Mouse (Mus musculus): ENCODE data around the gene Dse. TPM values are rescaled to one million over a fixed set of nuclear protein-coding genes. Genes with fewer than 3 reads are reported as not detected.

Dse gene
- polyA plus RNA-seq, 1 experiment from 2014 or later: 16.5 TPM

DNA sequence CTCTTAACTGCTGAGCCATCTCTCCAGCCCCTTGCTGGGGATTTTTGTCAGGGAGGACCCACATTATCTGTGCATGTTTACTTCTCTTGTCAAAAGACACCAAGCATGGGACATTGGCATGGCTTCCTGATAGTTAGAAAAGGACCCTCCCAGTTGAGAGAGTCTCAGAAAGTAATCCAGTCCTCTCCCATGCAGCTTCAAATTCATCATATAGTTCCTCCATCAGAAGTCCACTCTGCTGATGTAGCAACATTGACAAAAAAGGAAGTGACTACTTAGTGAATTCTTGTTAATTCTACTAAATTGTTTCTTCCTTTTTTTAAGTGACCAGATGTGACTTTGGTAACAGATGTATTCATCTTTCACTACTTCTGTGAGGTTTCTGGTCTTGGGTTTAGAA lies 2.4 kb upstream of the Dse start:
- Histone ChIP-seq H3K4me1 (replicated peaks; ENCODE audit: control insufficient read depth, insufficient read depth, low read length) (no peaks in the 10 kb centered on the region), H3K4me3 (ENCODE audit: low read depth, low read length) (no peak overlapping the region), H3K36me3 (ENCODE audit: control insufficient read depth, insufficient read depth, low read length) (no peaks in the 10 kb centered on the region), H3K9ac (ENCODE audit: low read length) (no peak overlapping the region), H3K27ac (ENCODE audit: low read depth, low read length) (no peak overlapping the region), H3K9me3 (ENCODE audit: control insufficient read depth, low read length) (no peaks in the 10 kb centered on the region), H3K4me2 (ENCODE audit: low read depth, low read length, severe bottlenecking) (no peak overlapping the region), H3K27me3 (ENCODE audit: control insufficient read depth, insufficient read depth, low read length) (no peaks in the 10 kb centered on the region)
- ATAC-seq (replicated peaks; ENCODE audit: low FRiP score): no peak
- DNase-seq (ENCODE audit: low spot score): no peak

DNA sequence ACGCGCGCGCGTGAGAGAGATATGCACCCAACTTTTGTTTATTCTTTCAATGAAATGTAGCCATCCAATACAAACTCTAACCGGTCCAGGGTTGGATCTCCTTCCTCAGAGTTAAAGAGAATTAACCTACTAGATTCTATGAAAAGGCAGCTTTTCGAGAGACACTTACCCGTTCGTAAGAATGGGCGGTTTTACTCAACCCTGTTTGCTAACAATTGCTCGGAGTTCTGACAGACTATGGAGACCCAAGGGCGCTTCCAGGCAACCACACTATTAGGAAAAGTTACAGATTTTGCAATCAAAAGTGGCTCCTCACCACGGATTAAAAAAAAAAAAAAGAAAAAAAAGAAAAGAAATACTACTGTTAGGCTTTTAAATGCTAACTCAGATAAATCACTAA lies 516 bp upstream of the Dse start:
- H3K9ac ChIP-seq (ENCODE audit: low read length): peak overlapping the region; percentile 86; the same call in 1 of the 2 replicates
- H3K4me1 ChIP-seq (replicated peaks; ENCODE audit: control insufficient read depth, insufficient read depth, low read length): no peaks in the 10 kb centered on the region
- WGBS: 3% methylated on average over 13 of the region's 13 CpGs

DNA sequence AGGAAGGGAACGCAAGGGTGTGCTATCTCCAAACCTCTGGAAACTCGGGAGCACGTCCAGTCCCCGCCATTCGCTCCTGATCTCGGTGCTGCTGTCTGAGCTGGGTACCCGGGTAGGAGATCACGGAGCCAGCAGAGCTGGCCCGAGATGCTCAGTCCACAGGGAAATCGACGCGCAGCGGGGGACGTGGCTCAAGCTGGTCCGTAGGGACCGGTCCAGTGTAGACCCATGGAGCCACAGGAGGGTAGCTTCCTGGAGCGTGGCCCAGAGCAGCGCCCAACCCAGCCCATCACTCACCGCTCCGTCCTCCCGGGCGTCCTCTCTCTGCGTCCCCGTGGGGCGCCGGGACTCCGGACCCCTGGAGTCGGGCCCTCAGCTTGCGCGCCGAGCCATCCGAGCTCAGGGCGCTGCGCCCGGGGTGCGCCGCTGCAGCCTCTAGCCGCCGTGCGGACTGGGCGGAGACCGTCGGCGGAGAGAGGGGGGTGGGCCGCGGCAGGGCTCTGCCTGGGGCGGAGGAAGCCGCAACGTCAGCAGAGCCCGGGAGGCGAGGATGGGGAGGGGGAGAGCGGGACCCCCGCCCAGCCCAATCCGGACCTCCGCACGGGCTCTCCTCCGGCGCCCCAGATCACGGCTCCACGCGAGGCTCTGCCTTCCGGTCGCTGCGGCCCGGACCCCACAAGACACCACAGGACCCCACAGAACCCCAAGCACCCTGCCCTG lies 572 bp downstream of the Dse start:
- 0% methylated on average over 64 of the region's 65 CpGs for WGBS
- Histone ChIP-seq H3K9me3 (ENCODE audit: control insufficient read depth, low read length) (no peaks in the 10 kb centered on the region), H3K4me1 (replicated peaks; ENCODE audit: control insufficient read depth, insufficient read depth, low read length) (no peaks in the 10 kb centered on the region), H3K27me3 (ENCODE audit: control insufficient read depth, insufficient read depth, low read length) (no peaks in the 10 kb centered on the region), H3K4me2 (ENCODE audit: low read depth, low read length, severe bottlenecking) (peak overlapping the region; percentile 74), H3K9ac (ENCODE audit: low read length) (peak overlapping the region; percentile 86), H3K27ac (ENCODE audit: low read depth, low read length) (peak overlapping the region; percentile 62), H3K4me3 (ENCODE audit: low read depth, low read length) (peak overlapping the region; percentile 80), H3K36me3 (ENCODE audit: control insufficient read depth, insufficient read depth, low read length) (no peaks in the 10 kb centered on the region)
- DNase-seq (ENCODE audit: low spot score) (peak; percentile 89), ATAC-seq (replicated peaks; ENCODE audit: low FRiP score) (peak; percentile 96)

More for the DNA sequence above, 516 bp upstream of the Dse start:
- Histone ChIP-seq H3K36me3 (ENCODE audit: control insufficient read depth, insufficient read depth, low read length) (no peaks in the 10 kb centered on the region), H3K27ac (ENCODE audit: low read depth, low read length) (no peak overlapping the region), H3K4me2 (ENCODE audit: low read depth, low read length, severe bottlenecking) (peak overlapping the region; percentile 74), H3K9me3 (ENCODE audit: control insufficient read depth, low read length) (no peaks in the 10 kb centered on the region), H3K27me3 (ENCODE audit: control insufficient read depth, insufficient read depth, low read length) (no peaks in the 10 kb centered on the region), H3K4me3 (ENCODE audit: low read depth, low read length) (peak overlapping the region; percentile 80)
- ATAC-seq (replicated peaks; ENCODE audit: low FRiP score) (no peak), DNase-seq (ENCODE audit: low spot score) (peak; percentile 54)

DNA sequence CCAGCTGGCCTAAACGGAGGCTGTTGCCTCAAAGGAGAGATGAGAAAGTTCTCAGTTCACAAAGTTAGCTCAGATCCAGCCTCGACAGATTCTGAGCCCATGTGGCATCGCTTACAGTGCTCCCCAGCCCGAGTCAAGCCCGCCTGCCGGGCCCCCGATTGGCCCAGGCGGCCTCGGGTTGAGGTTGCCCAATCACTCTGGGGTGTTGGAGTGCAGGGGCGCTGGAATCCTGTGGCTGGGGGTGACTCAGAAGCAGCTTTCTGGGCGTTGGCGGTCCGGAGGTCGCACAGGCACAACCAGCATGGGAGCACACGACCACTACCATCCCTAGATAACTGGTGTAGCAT lies 1.1 kb downstream of the Dse start:
- 2% methylated on average over 15 of the region's 15 CpGs for WGBS
- Histone ChIP-seq H3K36me3 (ENCODE audit: control insufficient read depth, insufficient read depth, low read length) (no peaks in the 10 kb centered on the region), H3K4me3 (ENCODE audit: low read depth, low read length) (peak overlapping the region; percentile 80), H3K27ac (ENCODE audit: low read depth, low read length) (no peak overlapping the region), H3K4me1 (replicated peaks; ENCODE audit: control insufficient read depth, insufficient read depth, low read length) (no peaks in the 10 kb centered on the region), H3K4me2 (ENCODE audit: low read depth, low read length, severe bottlenecking) (peak overlapping the region; percentile 74), H3K9me3 (ENCODE audit: control insufficient read depth, low read length) (no peaks in the 10 kb centered on the region), H3K27me3 (ENCODE audit: control insufficient read depth, insufficient read depth, low read length) (no peaks in the 10 kb centered on the region), H3K9ac (ENCODE audit: low read length) (peak overlapping the region; percentile 86)
- DNase-seq (ENCODE audit: low spot score) (no peak), ATAC-seq (replicated peaks; ENCODE audit: low FRiP score) (no peak; the same call in 1 of the 2 replicates)

DNA sequence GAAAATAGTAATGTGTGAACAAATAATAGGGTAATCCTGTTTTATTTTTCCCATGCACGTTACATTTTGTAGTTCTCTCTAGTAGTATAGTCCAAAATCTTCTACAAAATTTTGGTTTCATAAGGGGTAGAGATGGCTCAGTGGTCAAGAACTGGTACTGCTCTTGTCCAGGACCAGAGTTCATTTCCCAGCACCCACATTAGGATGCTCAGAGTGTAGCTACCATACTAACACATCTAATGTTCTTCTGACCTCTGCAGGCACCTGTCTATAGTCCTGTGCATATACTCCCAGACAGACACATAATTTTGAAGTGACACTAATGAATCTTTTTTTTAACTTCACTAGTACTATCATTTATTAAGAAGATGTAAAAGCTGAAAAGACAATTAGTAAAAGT lies 1.7 kb downstream of the Dse start:
- Histone ChIP-seq H3K9ac (ENCODE audit: low read length) (no peak overlapping the region), H3K4me2 (ENCODE audit: low read depth, low read length, severe bottlenecking) (no peak overlapping the region), H3K4me1 (replicated peaks; ENCODE audit: control insufficient read depth, insufficient read depth, low read length) (no peaks in the 10 kb centered on the region), H3K27me3 (ENCODE audit: control insufficient read depth, insufficient read depth, low read length) (no peaks in the 10 kb centered on the region), H3K9me3 (ENCODE audit: control insufficient read depth, low read length) (no peaks in the 10 kb centered on the region), H3K36me3 (ENCODE audit: control insufficient read depth, insufficient read depth, low read length) (no peaks in the 10 kb centered on the region), H3K4me3 (ENCODE audit: low read depth, low read length) (no peak overlapping the region), H3K27ac (ENCODE audit: low read depth, low read length) (no peak overlapping the region)
- no peak for DNase-seq (ENCODE audit: low spot score)
- ATAC-seq (replicated peaks; ENCODE audit: low FRiP score): no peak
- 89% methylated on average over 1 of the region's 1 CpGs for WGBS

DNA sequence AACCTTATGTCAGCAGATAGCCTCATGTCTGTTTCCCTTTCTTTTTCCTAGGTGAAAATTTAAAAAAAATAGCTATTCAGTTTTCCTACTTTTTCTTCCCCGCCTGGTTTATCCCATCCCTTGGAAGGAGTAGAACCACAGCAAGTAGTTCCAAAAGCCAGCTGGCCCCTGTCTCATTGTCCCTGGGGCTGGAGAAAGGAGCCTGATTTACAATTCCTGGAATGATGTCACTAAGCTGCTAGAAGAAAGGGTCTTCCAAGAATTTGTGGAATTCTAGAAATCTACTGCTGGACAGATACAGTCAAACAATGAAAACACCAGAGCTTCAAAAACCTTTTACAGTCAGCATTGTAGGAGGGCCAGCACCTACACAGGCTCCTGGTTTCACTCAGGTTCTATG lies 6.8 kb downstream of the Dse start:
- WGBS: 85% methylated on average over 1 of the region's 1 CpGs
- H3K27me3 ChIP-seq (ENCODE audit: control insufficient read depth, insufficient read depth, low read length): no peaks in the 10 kb centered on the region
- no peaks in the 10 kb centered on the region for H3K4me1 ChIP-seq (replicated peaks; ENCODE audit: control insufficient read depth, insufficient read depth, low read length)
- no peak overlapping the region for H3K4me3 ChIP-seq (ENCODE audit: low read depth, low read length)
- H3K36me3 ChIP-seq (ENCODE audit: control insufficient read depth, insufficient read depth, low read length): no peaks in the 10 kb centered on the region
- H3K4me2 ChIP-seq (ENCODE audit: low read depth, low read length, severe bottlenecking): no peak overlapping the region
- ATAC-seq (replicated peaks; ENCODE audit: low FRiP score) (no peak), DNase-seq (ENCODE audit: low spot score) (no peak)
- no peak overlapping the region for H3K27ac ChIP-seq (ENCODE audit: low read depth, low read length)
- H3K9me3 ChIP-seq (ENCODE audit: control insufficient read depth, low read length): no peaks in the 10 kb centered on the region
- H3K9ac ChIP-seq (ENCODE audit: low read length): no peak overlapping the region

DNA sequence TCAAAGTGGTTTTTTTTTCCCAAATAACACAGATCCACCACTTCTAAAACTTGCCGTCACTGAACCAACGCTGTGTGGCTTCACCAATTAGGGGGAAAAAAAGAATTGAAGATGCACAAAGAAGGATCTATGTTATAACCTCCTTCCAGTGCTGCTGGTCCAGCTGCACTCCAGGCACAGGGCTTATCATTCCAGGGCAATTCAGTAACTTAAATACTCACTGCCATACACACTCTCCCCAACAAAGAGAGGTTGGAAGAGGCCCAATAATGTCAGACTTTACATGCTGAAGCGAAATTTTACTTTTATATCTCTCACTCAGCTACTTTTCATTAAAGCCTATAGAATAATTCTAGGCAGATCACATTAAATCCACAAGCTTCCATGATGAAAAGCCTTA lies 8.9 kb downstream of the Dse start:
- H3K4me2 ChIP-seq (ENCODE audit: low read depth, low read length, severe bottlenecking): no peak overlapping the region
- no peaks in the 10 kb centered on the region for H3K4me1 ChIP-seq (replicated peaks; ENCODE audit: control insufficient read depth, insufficient read depth, low read length)
- H3K9ac ChIP-seq (ENCODE audit: low read length): no peak overlapping the region
- no peaks in the 10 kb centered on the region for H3K36me3 ChIP-seq (ENCODE audit: control insufficient read depth, insufficient read depth, low read length)
- H3K27ac ChIP-seq (ENCODE audit: low read depth, low read length): no peak overlapping the region
- 80% methylated on average over 3 of the region's 3 CpGs for WGBS
- H3K9me3 ChIP-seq (ENCODE audit: control insufficient read depth, low read length): no peaks in the 10 kb centered on the region
- no peaks in the 10 kb centered on the region for H3K27me3 ChIP-seq (ENCODE audit: control insufficient read depth, insufficient read depth, low read length)
- DNase-seq (ENCODE audit: low spot score) (no peak), ATAC-seq (replicated peaks; ENCODE audit: low FRiP score) (no peak)
- H3K4me3 ChIP-seq (ENCODE audit: low read depth, low read length): no peak overlapping the region

DNA sequence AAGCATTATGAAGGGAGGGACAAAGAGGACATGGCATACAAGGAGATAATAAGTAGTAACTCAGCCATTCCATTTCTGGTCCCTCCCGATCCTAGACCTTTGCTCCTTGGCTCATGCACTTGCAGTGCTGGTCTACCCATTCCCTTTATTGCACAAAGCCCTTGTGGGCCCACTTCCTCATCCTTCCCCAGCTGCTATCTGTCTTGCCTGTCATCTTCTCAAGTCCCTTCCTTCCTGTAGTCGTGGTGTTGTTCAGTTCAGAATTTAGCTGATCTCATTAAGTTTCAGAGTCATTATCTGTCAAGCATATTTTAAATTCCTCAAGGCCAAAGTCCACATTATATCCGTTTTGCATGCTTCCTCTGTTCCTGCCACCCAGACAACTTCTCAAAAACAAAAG lies 9.5 kb downstream of the Dse start:
- no peaks in the 10 kb centered on the region for H3K9me3 ChIP-seq (ENCODE audit: control insufficient read depth, low read length)
- H3K4me2 ChIP-seq (ENCODE audit: low read depth, low read length, severe bottlenecking): no peak overlapping the region
- no peak overlapping the region for H3K27ac ChIP-seq (ENCODE audit: low read depth, low read length)
- no peaks in the 10 kb centered on the region for H3K4me1 ChIP-seq (replicated peaks; ENCODE audit: control insufficient read depth, insufficient read depth, low read length)
- H3K27me3 ChIP-seq (ENCODE audit: control insufficient read depth, insufficient read depth, low read length): no peaks in the 10 kb centered on the region
- no peak for DNase-seq (ENCODE audit: low spot score)
- ATAC-seq (replicated peaks; ENCODE audit: low FRiP score): no peak
- no peak overlapping the region for H3K9ac ChIP-seq (ENCODE audit: low read length)
- H3K4me3 ChIP-seq (ENCODE audit: low read depth, low read length): no peak overlapping the region
- no peaks in the 10 kb centered on the region for H3K36me3 ChIP-seq (ENCODE audit: control insufficient read depth, insufficient read depth, low read length)
- WGBS: 68% methylated on average over 3 of the region's 3 CpGs

DNA sequence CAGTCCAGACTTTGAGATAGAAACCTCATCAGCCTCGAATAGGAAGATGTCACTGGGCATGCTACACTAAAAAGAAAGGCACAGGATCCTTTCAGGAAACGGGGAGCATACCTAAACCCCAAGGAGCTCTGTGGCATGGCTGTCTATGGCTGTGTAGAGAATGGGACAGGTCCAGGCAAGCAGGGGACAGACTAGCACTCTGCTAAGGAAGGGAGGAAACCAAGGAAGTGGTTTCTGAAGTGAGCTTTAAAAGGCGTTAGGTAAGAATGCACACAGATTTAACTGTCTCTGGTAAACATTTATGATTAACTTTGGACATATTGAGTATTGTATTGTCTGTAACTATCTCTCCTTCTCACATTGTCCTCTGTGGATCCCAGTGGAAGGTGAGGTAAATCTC lies 10.2 kb downstream of the Dse start:
- H3K4me3 ChIP-seq (ENCODE audit: low read depth, low read length): no peak overlapping the region

More for the DNA sequence above, 10.2 kb downstream of the Dse start:
- H3K4me2 ChIP-seq (ENCODE audit: low read depth, low read length, severe bottlenecking): no peak overlapping the region
- no peaks in the 10 kb centered on the region for H3K27me3 ChIP-seq (ENCODE audit: control insufficient read depth, insufficient read depth, low read length)
- H3K27ac ChIP-seq (ENCODE audit: low read depth, low read length): no peak overlapping the region
- WGBS: 91% methylated on average over 3 of the region's 3 CpGs
- H3K9ac ChIP-seq (ENCODE audit: low read length): no peak overlapping the region
- no peaks in the 10 kb centered on the region for H3K4me1 ChIP-seq (replicated peaks; ENCODE audit: control insufficient read depth, insufficient read depth, low read length)
- H3K9me3 ChIP-seq (ENCODE audit: control insufficient read depth, low read length): no peaks in the 10 kb centered on the region
- no peaks in the 10 kb centered on the region for H3K36me3 ChIP-seq (ENCODE audit: control insufficient read depth, insufficient read depth, low read length)
- DNase-seq (ENCODE audit: low spot score): no peak
- no peak for ATAC-seq (replicated peaks; ENCODE audit: low FRiP score)

Data from forebrain, embryonic 11.5 days (tissue).